Mouse (Mus musculus) thymus, adult 2 months (tissue): ENCODE measurements around the gene Jun.

ENCODE experiments used
- CTCF ChIP-seq: fragments of 200-500 bp; IDR thresholded peaks from 2 replicates; pipeline ENCODE4 v1.5.1; 2012; ENCODE audit warnings: mild to moderate bottlenecking, control low read depth, low read length, moderate library complexity, borderline replicate concordance; ENCODE audit not compliant: control insufficient read depth, poor library complexity, insufficient read depth; ENCODE audit errors: extremely low read depth
- POLR2A ChIP-seq: fragments of 200-500 bp; IDR thresholded peaks from 2 replicates; pipeline ENCODE4 v1.6.1; 2012; ENCODE audit warnings: mild to moderate bottlenecking, low read length, control low read depth, moderate library complexity; ENCODE audit not compliant: control insufficient read depth, poor library complexity, insufficient read depth; ENCODE audit errors: extremely low read depth

DNA sequence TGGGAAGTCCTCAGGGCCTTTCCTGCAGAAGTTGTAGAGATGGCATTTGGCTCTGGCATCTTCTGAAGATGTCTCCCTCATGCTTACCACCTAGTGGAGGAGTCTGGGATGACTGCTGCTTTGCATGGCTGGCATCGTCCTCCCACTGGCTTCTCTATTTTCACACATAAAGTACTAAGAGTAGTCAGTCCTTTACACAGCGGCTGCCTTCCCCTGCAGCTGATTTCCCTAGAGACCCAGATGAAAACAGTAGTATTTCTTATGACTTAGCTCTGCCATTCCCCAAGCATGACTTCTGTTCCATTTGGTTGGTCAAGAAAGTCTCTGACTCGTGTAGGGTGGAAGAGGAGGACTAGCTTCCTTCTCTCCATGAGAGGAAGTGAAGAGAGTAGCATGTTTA lies 52.8 kb downstream of the Jun start:
- no peak for TF ChIP-seq CTCF
- no peak for TF ChIP-seq POLR2A
